Mouse (Mus musculus) MEL (cell line): ENCODE measurements around the gene Ociad2. TPM values are rescaled to one million over a fixed set of nuclear protein-coding genes. Genes with fewer than 3 reads are reported as not detected.
A peak's percentile ranks its signal among the peaks of the same experiment; 100 is the strongest.

Experiments
- DNase-seq: peaks from one replicate; pipeline ENCODE4 v3.0.0; 2011; ENCODE audit warnings: low read depth, low spot score
- H3K27ac ChIP-seq: 2 replicates; pipeline ENCODE4 v1.5.1; 2012; ENCODE audit warnings: low read depth, mild to moderate bottlenecking, control low read depth, low read length, moderate library complexity; ENCODE audit not compliant: control insufficient read depth
- H3K27me3 ChIP-seq, 2 experiments: fragments of 150-350 bp in 1 of 2; sonication (generic) in 1 of 2; 2 replicates each; pipeline ENCODE4 v1.6.1; 2012; ENCODE audit warnings: low read length in 2 of 2, mild to moderate bottlenecking in 2 of 2, improper control_type of control experiment in 1 of 2, moderate library complexity in 1 of 2; ENCODE audit not compliant: insufficient read depth in 2 of 2, control insufficient read depth in 1 of 2
- H3K36me3 ChIP-seq, 2 experiments: 2 replicates each; pipeline ENCODE4 v1.6.1; 2012 to 2014; ENCODE audit warnings: low read length in 2 of 2, improper control_type of control experiment in 1 of 2, inconsistent platforms in 1 of 2, mild to moderate bottlenecking in 1 of 2; ENCODE audit not compliant: insufficient read depth in 2 of 2, control insufficient read depth in 1 of 2
- H3K4me1 ChIP-seq, 2 experiments: fragments of 150-350 bp in 1 of 2; sonication (generic) in 1 of 2; 2 replicates each; pipeline ENCODE4 v1.6.1; 2012; ENCODE audit warnings: low read length in 2 of 2, improper control_type of control experiment in 1 of 2, mild to moderate bottlenecking in 1 of 2; ENCODE audit not compliant: insufficient read depth in 2 of 2, control insufficient read depth in 1 of 2
- H3K4me3 ChIP-seq, 2 experiments: fragments of 150-350 bp in 1 of 2; sonication (generic) in 1 of 2; 2 replicates each; pipeline ENCODE4 v1.5.1; 2012; ENCODE audit warnings: low read depth in 2 of 2, low read length in 2 of 2, mild to moderate bottlenecking in 2 of 2, moderate library complexity in 2 of 2, control low read depth in 1 of 2, improper control_type of control experiment in 1 of 2; ENCODE audit not compliant: control insufficient read depth in 1 of 2, insufficient read depth in 1 of 2
- H3K79me2 ChIP-seq: 2 replicates; pipeline ENCODE4 v1.6.1; 2012; ENCODE audit warnings: mild to moderate bottlenecking, low read length, moderate library complexity; ENCODE audit not compliant: control insufficient read depth, poor library complexity, insufficient read depth
- H3K9ac ChIP-seq: 2 replicates; pipeline ENCODE4 v1.6.1; 2012; ENCODE audit warnings: low read depth, mild to moderate bottlenecking, control low read depth, low read length, moderate library complexity; ENCODE audit not compliant: control insufficient read depth, poor library complexity, severe bottlenecking
- H3K9me3 ChIP-seq: fragments of 150-350 bp; sonication (generic); replicated peaks from 2 replicates; pipeline ENCODE4 v1.6.1; 2012; ENCODE audit warnings: mild to moderate bottlenecking, low read length, improper control_type of control experiment, moderate library complexity; ENCODE audit not compliant: insufficient read depth
- BHLHE40 ChIP-seq: IDR thresholded peaks from 2 replicates; pipeline ENCODE4 v1.6.1; 2012; ENCODE audit warnings: low read depth, mild to moderate bottlenecking, inconsistent platforms, low read length, improper control_type of control experiment, borderline replicate concordance
- CHD1 ChIP-seq: IDR thresholded peaks from 2 replicates; pipeline ENCODE4 v1.6.1; 2012; ENCODE audit warnings: low read depth, mild to moderate bottlenecking, inconsistent platforms, low read length, improper control_type of control experiment
- CHD2 ChIP-seq: IDR thresholded peaks from 2 replicates; pipeline ENCODE4 v1.6.1; 2011; ENCODE audit warnings: low read length, improper control_type of control experiment
- CTCF ChIP-seq, 3 experiments: IDR thresholded peaks in 2 of 3; conservative IDR thresholded peaks in 1 of 3; 2 replicates each; pipeline ENCODE4 v1.5.1; 2011 to 2012; ENCODE audit warnings: low read length in 3 of 3, low read depth in 2 of 3, mild to moderate bottlenecking in 2 of 3, improper control_type of control experiment in 1 of 3, inconsistent platforms in 1 of 3, mixed read lengths in 1 of 3, moderate library complexity in 1 of 3; ENCODE audit not compliant: control insufficient read depth in 1 of 3, insufficient read depth in 1 of 3, poor library complexity in 1 of 3, severe bottlenecking in 1 of 3
- E2F4 ChIP-seq: IDR thresholded peaks from 2 replicates; pipeline ENCODE4 v1.6.1; 2011; ENCODE audit warnings: low read depth, low read length, improper control_type of control experiment, borderline replicate concordance
- ELF1 ChIP-seq: IDR thresholded peaks from 2 replicates; pipeline ENCODE4 v1.6.1; 2014; ENCODE audit warnings: low read depth, mild to moderate bottlenecking, inconsistent platforms, low read length, improper control_type of control experiment, moderate library complexity
- ETS1 ChIP-seq: IDR thresholded peaks from 2 replicates; pipeline ENCODE4 v1.6.1; 2012; ENCODE audit warnings: low read depth, mild to moderate bottlenecking, inconsistent platforms, low read length, improper control_type of control experiment, moderate library complexity
- GABPA ChIP-seq: IDR thresholded peaks from 2 replicates; pipeline ENCODE4 v1.6.1; 2012; ENCODE audit warnings: low read depth, mild to moderate bottlenecking, inconsistent platforms, low read length, improper control_type of control experiment, moderate library complexity
- GATA1 ChIP-seq: IDR thresholded peaks from 2 replicates; pipeline ENCODE4 v1.6.1; 2011; ENCODE audit warnings: low read depth, low read length, improper control_type of control experiment
- HCFC1 ChIP-seq: IDR thresholded peaks from 2 replicates; pipeline ENCODE4 v1.6.1; 2012; ENCODE audit warnings: low read depth, mild to moderate bottlenecking, inconsistent platforms, low read length, improper control_type of control experiment, moderate library complexity
- JUND ChIP-seq: IDR thresholded peaks from 2 replicates; pipeline ENCODE4 v1.6.1; 2011; ENCODE audit warnings: low read depth, mild to moderate bottlenecking, improper control_type of control experiment, low read length
- KAT2A ChIP-seq: conservative IDR thresholded peaks from 2 replicates; pipeline ENCODE4 v1.6.1; 2012; ENCODE audit warnings: low read depth, low read length, improper control_type of control experiment, inconsistent platforms
- MAFK ChIP-seq: IDR thresholded peaks from 2 replicates; pipeline ENCODE4 v1.6.1; 2011; ENCODE audit warnings: low read depth, mild to moderate bottlenecking, low read length, improper control_type of control experiment, borderline replicate concordance
- MAX ChIP-seq: IDR thresholded peaks from 2 replicates; pipeline ENCODE4 v1.6.1; 2011; ENCODE audit warnings: low read length, improper control_type of control experiment
- MEF2A ChIP-seq: IDR thresholded peaks from 2 replicates; pipeline ENCODE4 v1.6.1; 2014; ENCODE audit warnings: low read depth, mild to moderate bottlenecking, inconsistent platforms, low read length, improper control_type of control experiment; ENCODE audit not compliant: poor library complexity, insufficient replicate concordance, severe bottlenecking; ENCODE audit errors: extremely low read depth
- MXI1 ChIP-seq: IDR thresholded peaks from 2 replicates; pipeline ENCODE4 v1.6.1; 2011; ENCODE audit warnings: mild to moderate bottlenecking, low read depth, low read length, improper control_type of control experiment
- MYB ChIP-seq: IDR thresholded peaks from 2 replicates; pipeline ENCODE4 v1.6.1; 2011; ENCODE audit warnings: mild to moderate bottlenecking, low read depth, low read length, improper control_type of control experiment
- MYC ChIP-seq: IDR thresholded peaks from 2 replicates; pipeline ENCODE4 v1.6.1; 2011; ENCODE audit warnings: low read depth, mild to moderate bottlenecking, low read length, improper control_type of control experiment, moderate library complexity
- NELFE ChIP-seq: IDR thresholded peaks from 2 replicates; pipeline ENCODE4 v1.6.1; 2011; ENCODE audit warnings: low read depth, low read length, improper control_type of control experiment
- NRF1 ChIP-seq: IDR thresholded peaks from 2 replicates; pipeline ENCODE4 v1.6.1; 2014; ENCODE audit warnings: low read depth, mild to moderate bottlenecking, inconsistent platforms, low read length, improper control_type of control experiment, moderate library complexity; ENCODE audit not compliant: poor library complexity, insufficient read depth, severe bottlenecking
- POLR2A ChIP-seq, 2 experiments: IDR thresholded peaks; 2 replicates each; pipeline ENCODE4 v1.6.1; 2011 to 2012; ENCODE audit warnings: low read length in 2 of 2, mild to moderate bottlenecking in 2 of 2, control low read depth in 1 of 2, improper control_type of control experiment in 1 of 2, low read depth in 1 of 2, moderate library complexity in 1 of 2; ENCODE audit not compliant: control insufficient read depth in 1 of 2, insufficient read depth in 1 of 2, poor library complexity in 1 of 2
- POLR2AphosphoS2 ChIP-seq: IDR thresholded peaks from 2 replicates; pipeline ENCODE4 v1.6.1; 2011; ENCODE audit warnings: low read length, improper control_type of control experiment
- POLR2AphosphoS5 ChIP-seq: IDR thresholded peaks from 2 replicates; pipeline ENCODE4 v1.6.1; 2012; ENCODE audit warnings: low read depth, borderline replicate concordance, mild to moderate bottlenecking, inconsistent platforms, low read length, moderate library complexity, mixed read lengths
- RAD21 ChIP-seq: IDR thresholded peaks from 2 replicates; pipeline ENCODE4 v1.6.1; 2011; ENCODE audit warnings: mild to moderate bottlenecking, low read depth, low read length, improper control_type of control experiment
- RCOR1 ChIP-seq: IDR thresholded peaks from 2 replicates; pipeline ENCODE4 v1.6.1; 2012; ENCODE audit warnings: low read depth, mild to moderate bottlenecking, inconsistent platforms, low read length, improper control_type of control experiment
- SIN3A ChIP-seq: IDR thresholded peaks from 2 replicates; pipeline ENCODE4 v1.6.1; 2012; ENCODE audit warnings: low read length, improper control_type of control experiment, inconsistent platforms
- SMC3 ChIP-seq: IDR thresholded peaks from 2 replicates; pipeline ENCODE4 v1.6.1; 2011; ENCODE audit warnings: low read depth, low read length, improper control_type of control experiment
- TAL1 ChIP-seq: IDR thresholded peaks from 2 replicates; pipeline ENCODE4 v1.6.1; 2012; ENCODE audit warnings: mild to moderate bottlenecking, inconsistent platforms, low read length, moderate library complexity, mixed read lengths
- TBP ChIP-seq: IDR thresholded peaks from 2 replicates; pipeline ENCODE4 v1.8.0; 2011; ENCODE audit warnings: low read depth, low read length, improper control_type of control experiment
- TCF12 ChIP-seq: IDR thresholded peaks from 2 replicates; pipeline ENCODE4 v1.6.1; 2014; ENCODE audit warnings: low read depth, mild to moderate bottlenecking, inconsistent platforms, low read length, improper control_type of control experiment, moderate library complexity
- UBTF ChIP-seq: IDR thresholded peaks from 2 replicates; pipeline ENCODE4 v1.6.1; 2012; ENCODE audit warnings: low read depth, mild to moderate bottlenecking, inconsistent platforms, low read length, improper control_type of control experiment, moderate library complexity, borderline replicate concordance; ENCODE audit not compliant: insufficient read depth
- USF1 ChIP-seq: IDR thresholded peaks from 2 replicates; pipeline ENCODE4 v1.6.1; 2014; ENCODE audit warnings: low read depth, mild to moderate bottlenecking, inconsistent platforms, low read length, improper control_type of control experiment, moderate library complexity
- USF2 ChIP-seq, 2 experiments: IDR thresholded peaks; 2 replicates each; pipeline ENCODE4 v1.6.1; 2011 to 2012; ENCODE audit warnings: improper control_type of control experiment in 2 of 2, low read length in 2 of 2, borderline replicate concordance in 1 of 2, inconsistent platforms in 1 of 2, low read depth in 1 of 2, mild to moderate bottlenecking in 1 of 2; ENCODE audit not compliant: insufficient read depth in 1 of 2
- ZC3H11A ChIP-seq: IDR thresholded peaks from 2 replicates; pipeline ENCODE4 v1.6.1; 2012; ENCODE audit warnings: low read depth, mild to moderate bottlenecking, inconsistent platforms, low read length, improper control_type of control experiment
- ZKSCAN1 ChIP-seq: IDR thresholded peaks from 2 replicates; pipeline ENCODE4 v1.6.1; 2012; ENCODE audit warnings: low read depth, mild to moderate bottlenecking, inconsistent platforms, low read length, improper control_type of control experiment, moderate library complexity
- ZMIZ1 ChIP-seq: IDR thresholded peaks from 2 replicates; pipeline ENCODE4 v1.6.1; 2012; ENCODE audit warnings: low read depth, mild to moderate bottlenecking, inconsistent platforms, low read length, improper control_type of control experiment, moderate library complexity
- polyA plus RNA-seq, 2 experiments: library from polyadenylated mRNA; stranded (reverse) in 1 of 2; unstranded in 1 of 2; fragments of >175 nt in 1 of 2; fragments of >200 nt in 1 of 2; gene quantifications; 2 replicates each; pipeline versions ENCODE4 v1.2.1 to v1.2.4; 2012; ENCODE audit warnings: low replicate concordance in 2 of 2, low read depth in 1 of 2; ENCODE audit not compliant: insufficient read length in 2 of 2, insufficient read depth in 1 of 2, missing spikeins in 1 of 2
- total RNA-seq: library from RNA; depleted of rRNA; stranded (reverse); fragments of 300-350 nt; gene quantifications from 2 replicates; pipeline ENCODE4 v1.2.3, GENCODE M21; 2012

The Ociad2 gene
- total and polyA plus RNA-seq, 3 experiments, result 3.9 to 11.0 TPM; not detected in 1

DNA sequence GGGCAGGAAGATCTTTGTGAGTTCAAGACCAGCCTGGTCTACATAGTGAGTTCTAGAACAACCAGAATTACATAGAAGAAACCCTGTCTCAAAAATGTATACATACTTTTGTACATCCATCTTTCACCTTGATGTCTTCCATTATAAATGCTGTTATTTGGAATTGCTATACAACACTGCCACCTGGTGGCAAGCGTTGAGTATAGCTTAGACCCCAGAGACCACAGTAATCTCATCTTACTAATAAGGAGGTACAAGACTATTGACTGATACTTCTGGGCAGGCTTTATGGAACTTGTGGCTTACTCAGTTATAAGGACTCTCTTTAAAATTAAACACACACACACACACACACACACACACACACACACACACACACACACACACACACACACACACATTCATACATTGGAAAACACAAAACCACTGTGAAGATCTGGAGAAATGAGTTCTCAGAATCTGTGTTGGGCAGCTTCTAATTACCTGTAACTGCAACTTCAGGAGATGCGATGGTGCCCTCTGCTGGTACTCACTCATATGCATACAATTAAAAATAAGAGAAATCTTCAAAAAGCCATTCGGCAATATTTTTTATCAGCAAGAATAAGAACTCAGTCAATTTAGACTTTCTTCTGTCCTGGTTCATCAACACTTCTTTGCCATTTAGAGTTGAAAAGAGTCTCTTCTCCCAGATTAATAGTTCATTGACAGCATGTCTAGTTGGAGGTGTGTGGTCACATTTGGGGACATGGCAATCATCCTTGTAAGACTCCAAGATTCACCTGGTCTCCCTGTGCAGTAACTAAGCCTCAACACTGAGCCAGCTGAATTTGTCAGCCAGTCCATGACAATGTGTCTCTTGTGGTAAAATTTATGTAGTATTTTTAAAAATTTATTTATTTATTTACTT, 42.2 kb upstream of the Ociad2 start:
- no peaks in the 10 kb centered on the region; a peak in 1 of 4 replicates for H3K36me3 ChIP-seq
- peak; percentile 88 for DNase-seq
- TF ChIP-seq MAX, result no peak
- no peak for TF ChIP-seq MXI1
- no peak for TF ChIP-seq MEF2A
- 0 out of 2 replicates have a peak, but pooled peaks have one; percentile 13 for TF ChIP-seq HCFC1
- no peak for TF ChIP-seq USF2 (IDR thresholded peaks at IDR 0.05; ENCODE audit: borderline replicate concordance in 1 of 2, insufficient read depth in 1 of 2, low read depth in 1 of 2, low read length in 2 of 2)
- no peak for TF ChIP-seq ELF1
- TF ChIP-seq RCOR1, result no peak
- no peak for TF ChIP-seq TAL1
- TF ChIP-seq CHD1, result no peak
- no peak for TF ChIP-seq POLR2A (IDR thresholded peaks at IDR 0.05; ENCODE audit: control insufficient read depth in 1 of 2, insufficient read depth in 1 of 2, low read depth in 1 of 2, low read length in 2 of 2, poor library complexity in 1 of 2)
- no peak for TF ChIP-seq GABPA
- peak; percentile 93 for TF ChIP-seq SMC3
- TF ChIP-seq RAD21, result peak; percentile 96
- TF ChIP-seq E2F4, result no peak
- TF ChIP-seq POLR2AphosphoS5, result no peak
- no peak for TF ChIP-seq KAT2A
- no peak for TF ChIP-seq MAFK
- TF ChIP-seq ZC3H11A, result peak; percentile 95
- no peak for TF ChIP-seq TBP
- TF ChIP-seq NRF1, result no peak
- TF ChIP-seq ETS1, result no peak
- TF ChIP-seq NELFE, result no peak
- TF ChIP-seq UBTF, result no peak
- no peak for TF ChIP-seq ZKSCAN1
- TF ChIP-seq JUND, result no peak
- no peak for TF ChIP-seq ZMIZ1
- no peak for TF ChIP-seq CHD2
- no peak for TF ChIP-seq GATA1
- no peak for TF ChIP-seq MYC
- TF ChIP-seq MYB, result no peak
- peak; percentile 58; the same call in 1 of the 2 replicates for TF ChIP-seq SIN3A
- no peak for TF ChIP-seq TCF12
- TF ChIP-seq POLR2AphosphoS2, result no peak
- no peak for TF ChIP-seq USF1
- no peak for TF ChIP-seq BHLHE40
- peak; percentile 51 to 91 (median 66) for TF ChIP-seq CTCF (IDR thresholded peaks at IDR 0.05 in 2 of 3, conservative IDR thresholded peaks at IDR 0.05 in 1 of 3; ENCODE audit: control insufficient read depth in 1 of 3, insufficient read depth in 1 of 3, low read depth in 2 of 3, low read length in 3 of 3, poor library complexity in 1 of 3, severe bottlenecking in 1 of 3)

More for the DNA sequence above, 42.2 kb upstream of the Ociad2 start:
- no peaks in the 10 kb centered on the region for H3K9me3 ChIP-seq
- no peaks in the 10 kb centered on the region for H3K27me3 ChIP-seq
- H3K27ac ChIP-seq, result no peak overlapping the region
- H3K4me3 ChIP-seq, result no peak overlapping the region
- no peaks in the 10 kb centered on the region for H3K79me2 ChIP-seq
- no peak overlapping the region for H3K9ac ChIP-seq
- H3K4me1 ChIP-seq, result no peaks in the 10 kb centered on the region
